Mouse (Mus musculus): ENCODE results near the gene Cep85l. TPM values are rescaled to one million over a fixed set of nuclear protein-coding genes. Genes with fewer than 3 reads are reported as not detected.

Cep85l gene
- polyA plus RNA-seq, 1 experiment, result not detected

GRCm38 (mm10) chr10:53407422-53407821, 27.7 kb upstream of the Cep85l start:
- TF ChIP-seq GATA1 (IDR thresholded peaks at IDR 0.05; ENCODE audit: low read length), result no peak

DNA sequence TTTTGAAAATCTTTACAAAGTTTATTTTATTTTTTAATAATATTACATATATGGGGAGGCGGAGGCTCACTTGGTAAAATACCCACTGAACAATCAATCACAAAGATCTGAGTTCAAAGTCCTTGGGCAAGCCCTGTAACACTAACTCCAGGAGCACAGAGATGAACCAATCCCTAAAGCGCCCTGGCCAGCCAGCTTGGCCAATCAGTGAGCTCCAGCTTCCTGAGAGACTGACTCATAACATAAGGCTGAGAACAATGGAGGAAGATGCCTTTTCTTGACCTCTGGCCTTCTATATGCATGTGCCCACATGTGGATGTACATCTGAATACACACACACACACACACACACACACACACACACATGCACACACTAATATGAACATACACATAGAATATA, 27.1 kb upstream of the Cep85l start:
- TF ChIP-seq GATA1 (IDR thresholded peaks at IDR 0.05; ENCODE audit: low read length), result no peak

DNA sequence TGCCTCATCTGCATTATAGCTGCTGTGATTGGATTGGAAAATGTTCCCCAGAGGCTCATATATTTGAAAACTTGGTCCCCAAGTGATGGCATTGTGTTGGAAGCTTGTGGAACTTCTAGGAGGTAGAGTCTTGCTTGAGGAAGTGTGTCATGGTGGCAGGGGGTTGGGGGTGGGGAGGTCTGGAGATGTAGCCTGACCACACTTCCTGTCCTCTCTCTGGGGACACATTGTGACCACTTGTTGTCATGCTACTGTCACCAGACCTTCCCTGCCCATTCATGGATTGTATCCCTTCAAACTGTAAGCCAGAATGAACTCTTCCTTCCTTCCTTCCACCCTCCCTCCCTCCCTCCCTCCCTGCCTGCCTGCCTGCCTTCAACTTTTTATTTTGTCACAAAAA, 22.5 kb upstream of the Cep85l start:
- TF ChIP-seq GATA1 (IDR thresholded peaks at IDR 0.05; ENCODE audit: low read length), result no peak

DNA sequence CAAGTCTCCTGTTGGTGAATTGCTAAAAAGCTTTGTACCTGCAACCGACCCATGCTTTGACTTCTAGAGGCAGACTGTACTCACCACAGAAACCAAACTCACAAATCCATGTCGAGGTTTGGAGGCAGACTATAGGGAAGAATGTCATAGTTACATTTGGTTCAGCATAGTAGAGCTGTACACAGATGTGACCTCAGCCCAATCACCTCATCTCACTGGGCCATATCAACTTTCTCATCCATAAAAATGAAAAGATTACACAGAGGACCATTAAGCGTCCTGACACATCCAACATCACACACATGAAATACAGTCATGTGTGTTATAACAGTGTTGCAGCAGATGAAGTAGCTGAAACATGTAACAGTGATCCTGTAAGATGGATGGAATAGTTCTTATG, 19.3 kb upstream of the Cep85l start:
- no peak for TF ChIP-seq GATA1 (IDR thresholded peaks at IDR 0.05; ENCODE audit: low read length)

- no peak for TF ChIP-seq GATA1 (IDR thresholded peaks at IDR 0.05; ENCODE audit: low read length)
Observed at GRCm38 (mm10) chr10:53398540-53398902, 18.8 kb upstream of the Cep85l start.

DNA sequence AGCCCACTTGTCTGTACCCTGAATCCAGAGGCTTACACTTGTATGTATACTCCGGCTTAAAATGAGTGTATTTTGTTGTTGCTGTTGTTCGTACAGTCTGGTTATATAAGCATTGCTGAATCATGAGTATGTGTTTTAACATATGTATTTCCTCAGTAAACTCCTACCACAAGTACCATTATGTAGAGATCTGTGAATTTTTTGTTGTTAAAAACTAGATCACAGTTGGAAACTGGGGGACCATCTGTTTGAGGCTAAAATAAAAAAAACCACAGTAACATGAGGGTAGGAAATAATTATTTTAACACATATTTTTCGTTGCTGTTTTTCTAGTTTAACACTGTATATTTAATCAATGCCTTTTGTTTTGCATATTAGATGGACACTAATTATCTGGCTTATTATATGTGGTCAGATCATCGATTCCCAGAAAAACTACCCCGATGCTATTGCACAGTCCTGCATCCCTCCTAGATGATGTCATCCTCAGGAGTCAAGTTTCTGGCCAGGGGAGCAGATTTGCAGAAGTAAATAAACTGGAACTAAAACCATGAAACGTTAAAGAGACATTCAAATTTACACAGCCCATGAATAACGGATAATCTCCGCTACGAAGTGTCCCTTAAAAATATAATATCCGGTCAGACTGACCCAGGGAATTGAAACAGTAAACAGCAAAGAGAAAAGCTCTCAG, 18.2 kb upstream of the Cep85l start:
- TF ChIP-seq GATA1 (IDR thresholded peaks at IDR 0.05; ENCODE audit: low read length), result no peak

DNA sequence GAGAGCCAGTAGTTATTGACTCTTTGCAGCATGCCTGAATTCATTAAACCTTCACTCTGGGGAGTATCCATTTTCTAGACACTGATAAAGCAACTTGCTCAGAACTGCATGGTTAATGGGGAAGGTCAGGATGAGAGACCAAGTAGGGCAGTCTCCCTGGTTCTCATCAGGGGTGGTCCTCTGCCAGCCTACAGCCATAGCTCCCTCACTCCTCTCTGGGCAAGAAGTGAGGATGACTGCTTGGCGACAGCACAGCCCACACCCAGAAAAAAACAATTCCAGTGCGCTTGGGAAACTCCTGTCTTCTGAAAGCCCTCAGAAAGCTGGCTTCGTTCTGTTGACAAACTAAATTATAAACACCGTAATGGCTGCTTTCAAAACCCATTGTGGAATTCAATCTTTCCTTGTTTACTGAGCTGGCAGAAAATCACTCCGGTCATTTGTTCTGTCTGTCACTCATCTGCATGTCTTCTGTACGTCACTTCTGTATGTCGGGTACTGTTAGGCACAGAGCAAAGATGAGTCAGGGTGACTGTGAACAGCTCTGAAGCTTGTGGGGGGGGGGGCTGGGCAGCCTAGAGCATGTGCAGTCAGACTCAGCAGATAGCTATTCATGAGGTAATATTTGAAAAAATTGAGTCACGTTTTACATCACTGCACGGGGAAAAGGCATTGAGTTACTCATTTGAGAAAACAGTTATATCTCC, 15.3 kb upstream of the Cep85l start:
- TF ChIP-seq GATA1 (IDR thresholded peaks at IDR 0.05; ENCODE audit: low read length), result no peak

- no peak for TF ChIP-seq GATA1 (IDR thresholded peaks at IDR 0.05; ENCODE audit: low read length)
Observed at GRCm38 (mm10) chr10:53388227-53388920, 8.6 kb upstream of the Cep85l start.

GRCm38 (mm10) chr10:53385438-53385837, 5.7 kb upstream of the Cep85l start:
- TF ChIP-seq GATA1 (IDR thresholded peaks at IDR 0.05; ENCODE audit: low read length), result no peak

- TF ChIP-seq GATA1 (IDR thresholded peaks at IDR 0.05; ENCODE audit: low read length), result no peak
Observed at GRCm38 (mm10) chr10:53384896-53385295, 5.1 kb upstream of the Cep85l start.

GRCm38 (mm10) chr10:53382696-53383365, 3.1 kb upstream of the Cep85l start:
- TF ChIP-seq GATA1 (IDR thresholded peaks at IDR 0.05; ENCODE audit: low read length), result no peak

DNA sequence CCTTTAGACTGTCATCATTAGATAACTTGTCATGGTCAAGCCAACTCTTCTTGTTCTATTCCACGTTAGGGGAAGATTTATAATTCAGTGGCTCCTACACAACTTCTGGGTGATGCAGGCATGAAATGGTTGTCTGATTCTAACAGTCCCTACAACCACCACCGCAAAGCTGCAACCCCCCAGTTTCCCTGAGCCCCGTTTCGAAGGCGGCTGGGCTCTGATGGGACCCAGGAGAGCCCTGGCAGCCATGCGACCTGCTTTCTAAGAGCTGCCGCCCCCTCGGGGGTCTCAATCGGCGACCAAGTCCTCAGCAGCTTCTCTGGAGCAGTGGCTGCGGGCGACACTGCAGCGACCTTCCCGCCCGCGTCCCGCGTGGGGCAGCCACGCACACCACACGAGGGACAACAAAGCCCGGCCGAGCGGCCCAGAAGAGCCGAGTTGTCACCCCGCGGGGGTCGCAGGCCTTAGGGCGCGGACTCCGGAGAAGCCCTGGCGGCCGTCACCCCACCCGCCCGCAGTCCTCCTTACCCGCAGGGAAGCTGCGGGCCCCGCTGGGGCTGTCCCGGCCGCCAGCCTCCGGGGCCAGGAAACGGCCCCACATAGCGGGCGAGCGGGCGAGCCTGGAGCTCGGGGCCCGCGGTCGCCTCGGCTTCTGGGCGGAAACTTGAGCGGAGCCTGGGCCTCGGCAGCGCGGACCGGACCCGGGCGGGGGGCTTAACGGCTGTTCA, 602 bp downstream of the Cep85l start:
- no peak for TF ChIP-seq GATA1 (IDR thresholded peaks at IDR 0.05; ENCODE audit: low read length)

DNA sequence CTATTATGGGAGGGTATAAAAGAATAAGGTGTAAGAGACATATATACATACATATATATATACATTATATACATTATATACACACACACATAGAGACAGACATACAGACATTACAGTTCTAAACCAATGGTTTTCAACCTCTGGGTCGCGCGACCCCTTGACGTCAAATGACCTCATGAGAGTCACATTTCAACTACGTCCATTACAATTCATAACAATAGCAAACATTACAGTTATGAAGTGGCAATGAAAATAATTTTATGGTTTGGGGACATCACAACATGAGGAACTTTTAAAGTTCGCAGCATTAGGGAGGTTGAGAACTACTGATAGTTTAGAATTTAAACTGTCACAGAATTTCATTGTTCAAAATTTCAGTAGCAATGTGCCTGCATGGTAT, 1.5 kb downstream of the Cep85l start:
- TF ChIP-seq GATA1 (IDR thresholded peaks at IDR 0.05; ENCODE audit: low read length), result no peak

DNA sequence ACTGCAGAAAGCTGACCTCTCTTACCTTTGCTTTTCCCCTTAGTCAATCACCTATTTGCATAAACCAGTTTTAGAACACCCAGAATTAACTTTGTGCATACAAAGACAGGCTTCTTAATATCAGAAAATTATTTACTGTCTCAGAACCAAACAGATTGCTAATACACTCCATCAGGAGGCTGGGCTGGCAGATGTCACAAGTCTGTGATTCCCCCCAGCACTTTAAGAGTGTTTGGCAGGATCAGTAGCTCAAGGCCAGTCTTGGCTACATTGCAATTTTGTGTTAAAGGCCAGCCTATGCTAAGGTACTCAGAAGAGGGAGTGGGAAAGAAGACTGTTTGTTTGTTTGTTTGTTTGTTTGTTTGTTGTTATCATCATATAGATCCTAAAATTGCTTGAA, 2.7 kb downstream of the Cep85l start:
- no peak for TF ChIP-seq GATA1 (IDR thresholded peaks at IDR 0.05; ENCODE audit: low read length)

DNA sequence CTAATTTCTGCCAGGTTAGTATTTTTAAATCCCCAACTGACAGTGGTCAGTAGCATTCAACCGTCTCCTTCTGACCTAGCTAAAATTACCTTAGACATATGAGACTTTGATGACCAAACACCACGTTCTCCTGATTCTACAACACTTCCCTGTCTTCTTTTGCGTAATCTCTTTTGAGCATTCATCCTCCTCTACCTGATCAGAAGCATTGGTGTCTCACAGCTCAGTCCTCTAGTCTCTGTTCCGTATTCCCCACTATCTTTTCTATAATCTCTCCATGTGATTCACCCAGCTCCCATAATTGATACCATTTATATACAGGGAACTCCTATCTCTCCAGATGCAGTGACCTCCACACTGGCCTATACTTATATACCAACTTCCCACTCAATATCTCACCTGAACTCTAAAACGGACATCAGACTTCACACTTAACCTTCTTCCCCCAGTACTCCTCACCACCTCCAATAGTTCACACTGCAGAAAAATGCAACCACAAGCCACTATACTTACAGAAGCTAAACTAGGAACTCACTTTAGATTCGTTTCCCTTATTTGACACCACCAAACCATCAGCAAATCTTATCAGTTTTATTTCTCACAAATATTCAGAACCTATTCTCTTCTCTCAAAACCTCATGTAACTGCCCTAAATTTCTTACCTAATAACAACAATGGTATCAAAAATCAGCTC, 5.7 kb downstream of the Cep85l start:
- no peak for TF ChIP-seq GATA1 (IDR thresholded peaks at IDR 0.05; ENCODE audit: low read length)

Measured in G1E-ER4 (cell line).